Mouse (Mus musculus) forebrain, postnatal 0 days (tissue): ENCODE data around the gene Rrp15. TPM values are rescaled to one million over a fixed set of nuclear protein-coding genes. Genes with fewer than 3 reads are reported as not detected.

Experiments
- ATAC-seq: fragments of 200-750 bp; cut with Nextera tagmentation; 2 replicates; pipeline ENCODE4 v1.8.0; 2017; ENCODE audit warnings: mild to moderate bottlenecking, moderate library complexity
- DNase-seq: peaks from one replicate; pipeline ENCODE4 v3.0.0-alpha.2; 2015
- H3K27ac ChIP-seq: fragments of 300-500 bp; sonication (generic); 2 replicates; pipeline ENCODE4 v1.5.1; 2014; ENCODE audit warnings: low read depth, mild to moderate bottlenecking, antibody characterized with exemption, low read length, moderate library complexity, mixed read lengths
- H3K27me3 ChIP-seq: fragments of 300-500 bp; sonication (generic); 2 replicates; pipeline ENCODE4 v1.6.1; 2014; ENCODE audit warnings: mild to moderate bottlenecking, low read length, mixed read lengths; ENCODE audit not compliant: insufficient read depth
- H3K36me3 ChIP-seq: fragments of 300-500 bp; sonication (generic); 2 replicates; pipeline ENCODE4 v1.6.1; 2014; ENCODE audit warnings: mild to moderate bottlenecking, moderate library complexity; ENCODE audit not compliant: insufficient read depth
- H3K4me1 ChIP-seq: fragments of 300-500 bp; sonication (generic); 2 replicates; pipeline ENCODE4 v1.6.1; 2014; ENCODE audit warnings: antibody characterized with exemption; ENCODE audit not compliant: insufficient read depth
- H3K4me2 ChIP-seq: fragments of 300-500 bp; sonication (generic); 2 replicates; pipeline ENCODE4 v1.6.1; 2014; ENCODE audit warnings: low read depth, mild to moderate bottlenecking, moderate library complexity
- H3K4me3 ChIP-seq: fragments of 300-500 bp; sonication (generic); 2 replicates; pipeline ENCODE4 v1.5.1; 2014; ENCODE audit warnings: low read depth, low read length, mixed read lengths
- H3K9ac ChIP-seq: fragments of 300-500 bp; sonication (generic); 2 replicates; pipeline ENCODE4 v1.6.1; 2014; ENCODE audit warnings: mild to moderate bottlenecking
- H3K9me3 ChIP-seq: fragments of 300-500 bp; sonication (generic); 2 replicates; pipeline ENCODE4 v1.6.1; 2016; ENCODE audit warnings: low read length
- CTCF ChIP-seq: sonication (generic); IDR thresholded peaks from 2 replicates; pipeline ENCODE4 v1.5.1; 2016; ENCODE audit warnings: antibody characterized with exemption, control low read depth, low read depth
- WGBS: fragments of 180-500 bp; shearing (Covaris S2); extraction: QIAGEN DNeasy Blood & Tissue Kit; methylation state at CpG from one replicate; pipeline ENCODE4 v1.1.7; 2014; 5-methylcytosine and 5-hydroxymethylcytosine counted together
- polyA plus RNA-seq: library from polyadenylated mRNA; unstranded; fragments of >200 nt; fragmentation: Nextera tagmentation; extraction: Ambion mirVana; gene quantifications from 2 replicates; pipeline ENCODE4 v1.2.1, GENCODE M21; 2015
- total RNA-seq: library from RNA; depleted of rRNA; stranded (reverse); fragments of >200 nt; gene quantifications from 2 replicates; pipeline ENCODE4 v1.2.3, GENCODE M21; 2014; rRNA removed

Rrp15 gene
- total and polyA plus RNA-seq, 2 experiments from 2014 or later = 24.2 to 31.2 TPM

DNA sequence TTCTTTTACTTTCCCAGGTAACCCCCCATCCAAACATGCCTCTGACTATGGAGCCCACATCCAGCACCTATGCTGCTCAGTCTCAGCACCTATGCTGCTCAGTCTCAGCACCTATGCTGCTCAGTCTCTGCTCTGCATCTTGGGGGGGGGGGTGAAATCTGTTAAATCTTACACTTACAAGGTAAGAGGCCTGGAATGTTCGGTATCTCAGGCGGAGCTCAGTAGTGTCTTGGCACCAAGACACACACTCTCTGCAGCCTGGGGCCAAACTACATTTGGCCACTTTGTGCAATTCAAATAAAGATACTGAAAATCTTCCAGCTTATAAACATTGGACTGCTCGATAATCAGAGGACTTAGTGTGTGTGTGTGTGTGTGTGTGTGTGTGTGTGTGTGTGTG lies 74.5 kb downstream of the Rrp15 start:
- ATAC-seq (no peak), DNase-seq (no peak)
- no peak for TF ChIP-seq CTCF
- H3K4me1 ChIP-seq = no peaks in the 10 kb centered on the region
- 72% methylated on average over 3 of the region's 3 CpGs for WGBS
- H3K27ac ChIP-seq = no peak overlapping the region
- H3K36me3 ChIP-seq = no peaks in the 10 kb centered on the region
- no peaks in the 10 kb centered on the region for H3K27me3 ChIP-seq
- H3K9me3 ChIP-seq = no peaks in the 10 kb centered on the region
- no peak overlapping the region for H3K4me2 ChIP-seq
- no peak overlapping the region for H3K4me3 ChIP-seq
- no peak overlapping the region for H3K9ac ChIP-seq

DNA sequence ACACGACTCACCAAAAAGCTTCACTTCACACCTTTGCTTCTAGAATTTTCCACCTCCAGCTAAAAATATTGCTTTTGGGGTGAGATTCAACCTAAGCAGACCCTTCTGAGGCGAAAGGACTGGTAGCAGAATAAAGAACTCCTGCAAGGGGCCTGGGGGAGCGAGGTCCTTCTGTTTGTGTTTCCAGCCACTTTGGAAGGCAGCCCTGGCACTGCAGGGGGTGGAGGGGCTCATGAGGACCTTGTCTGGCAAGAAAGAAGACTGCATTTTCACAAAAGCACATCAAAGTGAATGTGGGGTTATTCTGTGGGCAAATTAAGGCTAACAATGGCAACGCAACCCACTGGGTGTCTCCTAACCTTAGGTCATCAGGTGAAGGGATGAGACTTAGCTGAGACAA lies 76.0 kb downstream of the Rrp15 start:
- no peak overlapping the region for H3K4me3 ChIP-seq
- no peaks in the 10 kb centered on the region for H3K9me3 ChIP-seq
- H3K9ac ChIP-seq = no peak overlapping the region
- no peak overlapping the region for H3K4me2 ChIP-seq
- TF ChIP-seq CTCF = no peak
- H3K27ac ChIP-seq = no peak overlapping the region
- DNase-seq (no peak), ATAC-seq (no peak)
- H3K4me1 ChIP-seq = no peaks in the 10 kb centered on the region
- H3K27me3 ChIP-seq = no peaks in the 10 kb centered on the region
- H3K36me3 ChIP-seq = no peaks in the 10 kb centered on the region
- WGBS = 58% methylated on average over 4 of the region's 4 CpGs

Other genes with a start within 250 kb of the Rrp15 start
- 9.2 and 15.4 TPM in 2 replicates for gene Tgfb2, start 43.4 kb downstream of the Rrp15 start, total RNA-seq
- gene Tgfb2, start 43.4 kb downstream of the Rrp15 start, polyA plus RNA-seq = 17.2 and 35.8 TPM in 2 replicates
- not detected in 2 replicates for gene D1Pas1, start 218.1 kb upstream of the Rrp15 start, total RNA-seq
- gene D1Pas1, start 218.1 kb upstream of the Rrp15 start, polyA plus RNA-seq = 0.12 TPM in 1 of 2 replicates, not detected in the other